Mouse (Mus musculus): ENCODE data around the gene Olfr118. TPM values are rescaled to one million over a fixed set of nuclear protein-coding genes. Genes with fewer than 3 reads are reported as not detected.
"Not testable (repeated sequence)": the region's sequence is repeated elsewhere in the genome, so short reads cannot be mapped to it uniquely, and the experiment has no call there.

Olfr118 gene
- not detected in 2 replicates for polyA plus RNA-seq (2015; fragmentation: Nextera tagmentation; extraction: Ambion mirVana)

DNA sequence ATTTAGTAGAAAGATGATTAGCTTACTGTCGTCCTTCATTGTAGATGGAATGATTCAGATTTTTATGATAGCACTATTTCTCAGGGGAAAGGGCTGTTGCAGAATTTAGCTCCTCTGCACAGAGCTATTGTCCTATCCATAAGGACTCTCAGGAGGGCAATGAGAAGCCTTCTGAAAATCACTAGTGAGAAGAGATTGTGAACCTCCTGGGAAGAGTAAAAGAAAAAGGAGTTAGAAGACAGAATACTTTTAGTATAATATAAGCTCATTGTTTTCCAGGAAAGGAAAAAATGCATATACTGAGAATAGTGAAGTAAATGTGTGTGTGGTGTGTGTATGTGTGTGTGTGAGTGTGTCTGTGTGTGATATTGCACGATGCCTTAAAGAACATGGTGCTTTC lies at the start of gene Olfr118:
Gene Olfr118 (plus strand): TSS at position 301 of the 400 bp plus-strand sequence.
- no peak within 1 kb of the TSS for H3K9ac ChIP-seq
- H3K4me1 ChIP-seq: no peaks in the 10 kb centered on the region
- H3K4me2 ChIP-seq: no peak within 1 kb of the TSS
- H3K27me3 ChIP-seq: no peaks in the 10 kb centered on the region
- no peak for ATAC-seq (ENCODE audit: insufficient number of reproducible peaks, low FRiP score, low TSS enrichment, low read depth)
- WGBS: 73% methylated on average over 2 of the region's 2 CpGs
- no peaks in the 10 kb centered on the region for H3K36me3 ChIP-seq
- no peak within 1 kb of the TSS for H3K27ac ChIP-seq
- H3K4me3 ChIP-seq: no peak within 1 kb of the TSS
- H3K9me3 ChIP-seq: no peaks in the 10 kb centered on the region

GRCm38 (mm10) chr17:37627009-37627408 lies 39.8 kb upstream of the Olfr118 start, which contains the start of the genes Olfr115 and Olfr116:
Olfr115 (minus strand) TSS chr17:37627109.
Olfr116 (minus strand) TSS chr17:37627199.
- Histone ChIP-seq H3K27ac (no peak within 1 kb of the TSS), H3K9ac (no peak within 1 kb of the TSS), H3K9me3 (no peaks in the 10 kb centered on the region), H3K36me3 (no peaks in the 10 kb centered on the region), H3K4me2 (no peak within 1 kb of the TSS), H3K4me3 (no peak within 1 kb of the TSS), H3K4me1 (no peaks in the 10 kb centered on the region), H3K27me3 (no peaks in the 10 kb centered on the region)
- no peak for ATAC-seq (ENCODE audit: insufficient number of reproducible peaks, low FRiP score, low TSS enrichment, low read depth)
- 76% methylated on average over 2 of the region's 2 CpGs for WGBS

GRCm38 (mm10) chr17:37663682-37664081 lies 3.1 kb upstream of the Olfr118 start, which contains the start of gene Olfr117:
Olfr117 (minus strand) TSS chr17:37663782.
- no peak for ATAC-seq (ENCODE audit: insufficient number of reproducible peaks, low FRiP score, low TSS enrichment, low read depth)
- Histone ChIP-seq H3K36me3 (no peaks in the 10 kb centered on the region), H3K27ac (no peak within 1 kb of the TSS), H3K4me1 (no peaks in the 10 kb centered on the region), H3K9ac (no peak within 1 kb of the TSS), H3K4me2 (no peak within 1 kb of the TSS), H3K4me3 (no peak within 1 kb of the TSS), H3K27me3 (no peaks in the 10 kb centered on the region), H3K9me3 (no peaks in the 10 kb centered on the region)
- WGBS: 60% methylated on average over 1 of the region's 1 CpGs

DNA sequence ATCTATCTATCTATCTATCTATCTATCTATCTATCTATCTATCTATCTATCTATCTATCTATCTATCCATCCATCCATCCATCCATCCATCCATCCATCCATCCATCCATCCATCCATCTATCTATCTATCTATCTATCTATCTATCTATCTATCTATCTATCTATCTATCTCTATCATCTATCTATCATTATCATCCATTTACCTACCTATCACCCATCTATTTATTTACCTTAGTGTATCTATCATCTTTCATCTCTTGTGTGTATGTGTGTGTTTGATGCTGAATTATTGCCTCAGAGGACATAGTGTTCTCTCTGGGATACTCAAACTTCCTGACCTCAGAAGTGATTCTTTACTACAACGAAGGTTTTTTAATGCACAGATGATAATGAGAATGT lies 29.5 kb downstream of the Olfr118 start, which contains the start of gene Olfr119:
Gene Olfr119 (plus strand): TSS at position 301 of the 400 bp plus-strand sequence.
- ATAC-seq (ENCODE audit: insufficient number of reproducible peaks, low FRiP score, low TSS enrichment, low read depth); H3K27me3 ChIP-seq; H3K4me3 ChIP-seq; H3K27ac ChIP-seq; H3K4me1 ChIP-seq; H3K36me3 ChIP-seq; H3K9me3 ChIP-seq; H3K4me2 ChIP-seq; H3K9ac ChIP-seq: not testable (repeated sequence)
- 65% methylated on average over 1 of the region's 1 CpGs for WGBS

- H3K4me2 ChIP-seq: no peak within 1 kb of the TSS
- WGBS: 63% methylated on average over 1 of the region's 1 CpGs
- H3K4me1 ChIP-seq: no peaks in the 10 kb centered on the region
- H3K9ac ChIP-seq: no peak within 1 kb of the TSS
- no peak within 1 kb of the TSS for H3K27ac ChIP-seq
- H3K4me3 ChIP-seq: no peak within 1 kb of the TSS
- ATAC-seq (ENCODE audit: insufficient number of reproducible peaks, low FRiP score, low TSS enrichment, low read depth): no peak
- no peaks in the 10 kb centered on the region for H3K9me3 ChIP-seq
- no peaks in the 10 kb centered on the region for H3K27me3 ChIP-seq
- no peaks in the 10 kb centered on the region for H3K36me3 ChIP-seq
These were observed 54.7 kb downstream of the Olfr118 start, which contains the start of gene Olfr120 for GRCm38 (mm10) chr17:37721508-37721907. Olfr120 (plus strand) TSS chr17:37721808.

Other genes with a start within 250 kb of the Olfr118 start
- not detected in 2 replicates for gene Olfr108, start 221.5 kb upstream of the Olfr118 start, polyA plus RNA-seq (2015; fragmentation: Nextera tagmentation; extraction: Ambion mirVana)
- not detected in 2 replicates for gene Olfr109, start 208.1 kb upstream of the Olfr118 start, polyA plus RNA-seq (2015; fragmentation: Nextera tagmentation; extraction: Ambion mirVana)
- gene H2-M2, start 183.4 kb upstream of the Olfr118 start, polyA plus RNA-seq (2015; fragmentation: Nextera tagmentation; extraction: Ambion mirVana): not detected in 2 replicates
- not detected in 2 replicates for gene Olfr110, start 174.5 kb upstream of the Olfr118 start, polyA plus RNA-seq (2015; fragmentation: Nextera tagmentation; extraction: Ambion mirVana)
- not detected in 2 replicates for gene Olfr111, start 159.0 kb upstream of the Olfr118 start, polyA plus RNA-seq (2015; fragmentation: Nextera tagmentation; extraction: Ambion mirVana)
- not detected in 2 replicates for gene Olfr112, start 97.5 kb upstream of the Olfr118 start, polyA plus RNA-seq (2015; fragmentation: Nextera tagmentation; extraction: Ambion mirVana)
- not detected in 2 replicates for gene Olfr113, start 89.3 kb upstream of the Olfr118 start, polyA plus RNA-seq (2015; fragmentation: Nextera tagmentation; extraction: Ambion mirVana)
- gene Olfr114, start 74.2 kb upstream of the Olfr118 start, polyA plus RNA-seq (2015; fragmentation: Nextera tagmentation; extraction: Ambion mirVana): not detected in 2 replicates
- gene Olfr115, start 39.9 kb upstream of the Olfr118 start, polyA plus RNA-seq (2015; fragmentation: Nextera tagmentation; extraction: Ambion mirVana): not detected in 2 replicates
- gene Olfr116, start 39.8 kb upstream of the Olfr118 start, polyA plus RNA-seq (2015; fragmentation: Nextera tagmentation; extraction: Ambion mirVana): not detected in 2 replicates
- gene Olfr117, start 3.2 kb upstream of the Olfr118 start, polyA plus RNA-seq (2015; fragmentation: Nextera tagmentation; extraction: Ambion mirVana): not detected in 2 replicates
- not detected in 2 replicates for gene Olfr119, start 29.6 kb downstream of the Olfr118 start, polyA plus RNA-seq (2015; fragmentation: Nextera tagmentation; extraction: Ambion mirVana)
- not detected in 2 replicates for gene Olfr120, start 54.8 kb downstream of the Olfr118 start, polyA plus RNA-seq (2015; fragmentation: Nextera tagmentation; extraction: Ambion mirVana)
- not detected in 2 replicates for gene Olfr121, start 81.9 kb downstream of the Olfr118 start, polyA plus RNA-seq (2015; fragmentation: Nextera tagmentation; extraction: Ambion mirVana)
- not detected in 2 replicates for gene Olfr122, start 101.6 kb downstream of the Olfr118 start, polyA plus RNA-seq (2015; fragmentation: Nextera tagmentation; extraction: Ambion mirVana)
- not detected in 2 replicates for gene Olfr123, start 126.5 kb downstream of the Olfr118 start, polyA plus RNA-seq (2015; fragmentation: Nextera tagmentation; extraction: Ambion mirVana)
- not detected in 2 replicates for gene Olfr124, start 132.9 kb downstream of the Olfr118 start, polyA plus RNA-seq (2015; fragmentation: Nextera tagmentation; extraction: Ambion mirVana)
- gene Olfr125, start 166.0 kb downstream of the Olfr118 start, polyA plus RNA-seq (2015; fragmentation: Nextera tagmentation; extraction: Ambion mirVana): not detected in 2 replicates
- gene Olfr126, start 180.5 kb downstream of the Olfr118 start, polyA plus RNA-seq (2015; fragmentation: Nextera tagmentation; extraction: Ambion mirVana): not detected in 2 replicates
- not detected in 2 replicates for gene Olfr127, start 233.4 kb downstream of the Olfr118 start, polyA plus RNA-seq (2015; fragmentation: Nextera tagmentation; extraction: Ambion mirVana)

Data from limb, embryonic 15.5 days (tissue).